ENCODE assay signal across 30 mouse cellular contexts in the genomic region with DNA sequence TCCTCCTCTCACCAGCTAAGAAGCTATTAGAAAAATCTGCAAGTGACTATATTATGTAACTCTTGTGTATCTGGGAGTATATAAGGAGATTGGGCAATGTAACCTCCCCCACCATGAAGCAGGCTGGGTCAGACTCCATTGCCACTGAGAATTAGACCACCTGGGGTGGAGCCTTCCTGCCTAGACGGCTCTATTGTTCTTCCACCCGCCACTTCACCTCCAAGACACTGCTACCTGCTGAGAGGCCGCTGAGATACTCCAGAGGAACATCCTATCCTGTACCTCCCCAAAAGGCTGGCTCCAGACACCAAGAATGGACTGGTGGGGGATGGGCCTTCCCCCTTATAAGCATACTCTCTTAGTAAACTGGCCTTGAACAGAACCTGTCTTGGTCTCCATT. TPM values are rescaled to one million over a fixed set of nuclear protein-coding genes. Genes with fewer than 3 reads are reported as not detected.
DNase-seq lines count a peak whose midpoint lies in the region; ATAC-seq and TF ChIP-seq lines count a peak whose summit lies in the region.
"Had no signal": no experiment of that assay in that cellular context is flagged by ENCODE, and none has a peak within 500 bp of the region (broad histone marks: within the 10 kb centered on the region; RNA-seq: fewer than 3 reads in every experiment).

No protein-coding gene starts in this region.

- H3K27me3 ChIP-seq in forebrain, embryonic 16.5 days (replicated peaks; ENCODE audit: control insufficient read depth, insufficient read depth, low read length): no peaks in the 10 kb centered on the region
- no peaks in the 10 kb centered on the region for H3K27me3 ChIP-seq in forebrain, embryonic 10.5 days (ENCODE audit: poor library complexity, severe bottlenecking)
- no peaks in the 10 kb centered on the region for H3K27me3 ChIP-seq in liver, embryonic 11.5 days (replicated peaks; ENCODE audit: control insufficient read depth, insufficient read depth, low read length)
- no peaks in the 10 kb centered on the region for H3K27me3 ChIP-seq in E14TG2a.4 (ENCODE audit: insufficient read depth, low read length)
- H3K27me3 ChIP-seq: embryonic facial prominence, embryonic 13.5 days; forebrain, embryonic 12.5 days; hindbrain, embryonic 12.5 days; limb, embryonic 13.5 days; liver, embryonic 13.5 days; neural tube, embryonic 12.5 days had no signal

- in situ Hi-C loops in ES-E14 (cut with MboI; ENCODE audit: low sequenced_read_pairs in 2 of 2, unreplicated experiment in 2 of 2): no loop called here

- WGBS in forebrain, embryonic 16.5 days: 8% methylated on average over 3 of the region's 3 CpGs
- 7% methylated on average over 3 of the region's 3 CpGs for WGBS in forebrain, embryonic 10.5 days
- 46% methylated on average over 3 of the region's 3 CpGs for WGBS in liver, embryonic 11.5 days

- no peaks in the 10 kb centered on the region for H3K36me3 ChIP-seq in forebrain, embryonic 16.5 days (ENCODE audit: control insufficient read depth, insufficient read depth)
- peaks cover 29% of the 10 kb centered on the region for H3K36me3 ChIP-seq in forebrain, embryonic 10.5 days (replicated peaks)
- H3K36me3 ChIP-seq in liver, embryonic 11.5 days (ENCODE audit: control insufficient read depth, insufficient read depth, low read length): no peaks in the 10 kb centered on the region
- H3K36me3 ChIP-seq in E14TG2a.4 (ENCODE audit: insufficient read depth, low read length) (peaks cover 25% of the 10 kb centered on the region), ES-E14 (ENCODE audit: control insufficient read depth, insufficient read depth, low read length, poor library complexity, severe bottlenecking) (no peaks in the 10 kb centered on the region; the same call in 1 of the 2 replicates)
- H3K36me3 ChIP-seq: hindbrain, embryonic 12.5 days; neural tube, embryonic 12.5 days had no signal

- no peak for DNase-seq in forebrain, embryonic 10.5 days (ENCODE audit: extremely low spot score, low spot score)
- no peak for DNase-seq in liver, embryonic 11.5 days (ENCODE audit: low spot score)
- no peak for DNase-seq in liver
- DNase-seq in ES-E14 (ENCODE audit: low read depth, low spot score): peak; percentile 75
- no peak for DNase-seq in thymus, postnatal 25 days
- DNase-seq: adrenal gland, postnatal 36 days; cerebellum, adult 18-20 months; heart, adult 2 months; kidney, adult 11 months; kidney, postnatal 36 days; liver, embryonic 13.5 days; lung, adult 18-20 months; lung, postnatal 10 days; right cerebral cortex, adult 18-20 months; thymus, adult 18-20 months; thymus, postnatal 4 days had no signal

- 0 out of 2 replicates have a peak, but pooled peaks have one; percentile 26 for ATAC-seq in forebrain, embryonic 16.5 days
- peak; percentile 41 for ATAC-seq in liver, embryonic 11.5 days (replicated peaks; ENCODE audit: low FRiP score)
- ATAC-seq in monocyte, adult 5-6 weeks (replicated peaks; ENCODE audit: insufficient number of reproducible peaks, low FRiP score, low TSS enrichment, poor library complexity, severe bottlenecking): no peak
- ATAC-seq: inflammation-experienced regulatory T-cells, adult 6 months had no signal

- no peak overlapping the region for H3K4me3 ChIP-seq in forebrain, embryonic 16.5 days (replicated peaks; ENCODE audit: low read length)
- H3K4me3 ChIP-seq in forebrain, embryonic 10.5 days: no peak overlapping the region
- H3K4me3 ChIP-seq in liver, embryonic 11.5 days (ENCODE audit: low read depth, low read length): no peak overlapping the region
- H3K4me3 ChIP-seq in E14TG2a.4 (replicated peaks; ENCODE audit: low read length) (peak overlapping the region; percentile 46; the same call in 1 of the 2 replicates), ES-E14 (ENCODE audit: insufficient read depth in 1 of 2, low read depth in 1 of 2, low read length in 2 of 2, poor library complexity in 1 of 2, severe bottlenecking in 1 of 2) (no peak overlapping the region)
- H3K4me3 ChIP-seq: embryonic facial prominence, embryonic 13.5 days; forebrain, embryonic 12.5 days; heart, adult 2 months; hindbrain, embryonic 12.5 days; layer of hippocampus, adult 2 months; left cerebral cortex, adult 2 months; limb, embryonic 13.5 days; liver, embryonic 13.5 days; myocyte; neural tube, embryonic 12.5 days had no signal

- H3K4me2 ChIP-seq in forebrain, embryonic 16.5 days (ENCODE audit: low read length): no peak overlapping the region
- no peak overlapping the region for H3K4me2 ChIP-seq in liver, embryonic 11.5 days
- H3K4me2 ChIP-seq: embryonic facial prominence, embryonic 13.5 days; forebrain, embryonic 12.5 days; hindbrain, embryonic 12.5 days; limb, embryonic 13.5 days; liver, embryonic 13.5 days; neural tube, embryonic 12.5 days had no signal

- H3K9ac ChIP-seq in forebrain, embryonic 16.5 days (replicated peaks; ENCODE audit: low read depth, low read length): no peak overlapping the region
- H3K9ac ChIP-seq in liver, embryonic 11.5 days (ENCODE audit: low read depth, low read length): no peak overlapping the region
- H3K9ac ChIP-seq in ES-E14 (ENCODE audit: insufficient read depth, low read depth, low read length, poor library complexity, severe bottlenecking): no peak overlapping the region
- H3K9ac ChIP-seq: embryonic facial prominence, embryonic 13.5 days; forebrain, embryonic 12.5 days; hindbrain, embryonic 12.5 days; limb, embryonic 13.5 days; liver, embryonic 13.5 days; neural tube, embryonic 12.5 days had no signal

- H3K4me1 ChIP-seq in forebrain, embryonic 16.5 days (replicated peaks; ENCODE audit: control insufficient read depth, insufficient read depth, low read length): no peaks in the 10 kb centered on the region
- peaks cover 5% of the 10 kb centered on the region for H3K4me1 ChIP-seq in forebrain, embryonic 10.5 days
- no peaks in the 10 kb centered on the region for H3K4me1 ChIP-seq in liver, embryonic 11.5 days (replicated peaks; ENCODE audit: control insufficient read depth, insufficient read depth, low read length)
- H3K4me1 ChIP-seq in E14TG2a.4 (replicated peaks; ENCODE audit: low read depth, low read length) (peaks cover 31% of the 10 kb centered on the region), ES-E14 (ENCODE audit: control insufficient read depth in 2 of 2, insufficient read depth in 2 of 2, low read length in 2 of 2, poor library complexity in 1 of 2) (peaks cover 2 to 6% of the 10 kb centered on the region in 2 experiments; a peak in 3 of 4 replicates)
- H3K4me1 ChIP-seq: embryonic facial prominence, embryonic 13.5 days; forebrain, embryonic 12.5 days; hindbrain, embryonic 12.5 days; limb, embryonic 13.5 days; liver, embryonic 13.5 days; neural tube, embryonic 12.5 days had no signal

- TF ChIP-seq CTCF in E14TG2a.4 (conservative IDR thresholded peaks at IDR 0.05; ENCODE audit: low read length): no peak

- H3K27ac ChIP-seq in forebrain, embryonic 16.5 days (ENCODE audit: low read length): no peak overlapping the region
- H3K27ac ChIP-seq in forebrain, embryonic 10.5 days: no peak overlapping the region
- H3K27ac ChIP-seq in liver, embryonic 11.5 days (ENCODE audit: low read depth, low read length): no peak overlapping the region
- H3K27ac ChIP-seq in ES-E14 (ENCODE audit: insufficient read depth, low read depth, low read length, poor library complexity, severe bottlenecking): peak overlapping the region; percentile 87
- H3K27ac ChIP-seq: embryonic facial prominence, embryonic 13.5 days; forebrain, embryonic 12.5 days; heart, adult 2 months; hindbrain, embryonic 12.5 days; layer of hippocampus, adult 2 months; left cerebral cortex, adult 2 months; limb, embryonic 13.5 days; liver, embryonic 13.5 days; neural tube, embryonic 12.5 days; stomach, postnatal 0 days had no signal

- no peaks in the 10 kb centered on the region for H3K9me3 ChIP-seq in forebrain, embryonic 16.5 days (ENCODE audit: control insufficient read depth, low read length)
- H3K9me3 ChIP-seq in forebrain, embryonic 10.5 days: no peaks in the 10 kb centered on the region; the same call in 1 of the 2 replicates
- no peaks in the 10 kb centered on the region for H3K9me3 ChIP-seq in liver, embryonic 11.5 days (ENCODE audit: control insufficient read depth, low read length)
- H3K9me3 ChIP-seq in E14TG2a.4 (ENCODE audit: low read length): 0 out of 2 replicates have a peak, but pooled peaks cover 9% of the 10 kb centered on the region
- H3K9me3 ChIP-seq in ES-E14 (ENCODE audit: control insufficient read depth, insufficient read depth, low read depth, low read length): no peaks in the 10 kb centered on the region
- H3K9me3 ChIP-seq: embryonic facial prominence, embryonic 13.5 days; forebrain, embryonic 12.5 days; G1E; hindbrain, embryonic 12.5 days; limb, embryonic 13.5 days; liver, embryonic 13.5 days; neural tube, embryonic 12.5 days had no signal

TF ChIP-seq in ES-E14, 5 proteins besides CTCF, POLR2A, EP300 and RAD21:
- TF ChIP-seq CHD2 (IDR thresholded peaks at IDR 0.05; ENCODE audit: low read depth, low read length): 0 out of 2 replicates have a peak, but pooled peaks have one; percentile 28
- TF ChIP-seq MAFK (IDR thresholded peaks at IDR 0.05; ENCODE audit: insufficient read depth, low read depth, low read length): no peak

RNA-seq across cellular contexts. Expression of a gene that starts 25.4 kb away (rescaled TPM):
- 35.7 and 40.8 TPM in 2 replicates for polyA plus RNA-seq in forebrain, embryonic 16.5 days (2015; fragmentation: Nextera tagmentation; extraction: Ambion mirVana)
- 30.7 and 32.0 TPM in 2 replicates for polyA plus RNA-seq in forebrain, embryonic 10.5 days (2016; fragmentation: Nextera tagmentation; extraction: Ambion mirVana)
- 39.0 and 41.7 TPM in 2 replicates for polyA plus RNA-seq in liver, embryonic 11.5 days (2014; fragmentation: Nextera tagmentation; extraction: Ambion mirVana)
- 25.2 and 38.9 TPM in 2 replicates for total RNA-seq in ES-E14 (2012; rRNA removed)
- total RNA-seq in monocyte, adult 5-6 weeks (2017): 8.2 to 14.9 TPM (median 11.2 TPM) in 3 replicates

RNA-seq across cellular contexts. Expression of a gene that starts 25.8 kb away (rescaled TPM):
- polyA plus RNA-seq in forebrain, embryonic 16.5 days (2015; fragmentation: Nextera tagmentation; extraction: Ambion mirVana): 9.5 and 9.9 TPM in 2 replicates
- polyA plus RNA-seq in forebrain, embryonic 10.5 days (2016; fragmentation: Nextera tagmentation; extraction: Ambion mirVana): 6.0 and 6.1 TPM in 2 replicates
- polyA plus RNA-seq in liver, embryonic 11.5 days (2014; fragmentation: Nextera tagmentation; extraction: Ambion mirVana): 3.9 and 4.4 TPM in 2 replicates
- 1.3 and 1.5 TPM in 2 replicates for total RNA-seq in ES-E14 (2012; rRNA removed)
- 4.4 to 5.4 TPM (median 5.2 TPM) in 3 replicates for total RNA-seq in monocyte, adult 5-6 weeks (2017)
